Mouse (Mus musculus): ENCODE measurements around the gene Gm49321. TPM values are rescaled to one million over a fixed set of nuclear protein-coding genes. Genes with fewer than 3 reads are reported as not detected.
A peak's percentile ranks its signal among the peaks of the same experiment; 100 is the strongest.

Gene Gm49321
- polyA plus RNA-seq, 1 experiment = not detected

DNA sequence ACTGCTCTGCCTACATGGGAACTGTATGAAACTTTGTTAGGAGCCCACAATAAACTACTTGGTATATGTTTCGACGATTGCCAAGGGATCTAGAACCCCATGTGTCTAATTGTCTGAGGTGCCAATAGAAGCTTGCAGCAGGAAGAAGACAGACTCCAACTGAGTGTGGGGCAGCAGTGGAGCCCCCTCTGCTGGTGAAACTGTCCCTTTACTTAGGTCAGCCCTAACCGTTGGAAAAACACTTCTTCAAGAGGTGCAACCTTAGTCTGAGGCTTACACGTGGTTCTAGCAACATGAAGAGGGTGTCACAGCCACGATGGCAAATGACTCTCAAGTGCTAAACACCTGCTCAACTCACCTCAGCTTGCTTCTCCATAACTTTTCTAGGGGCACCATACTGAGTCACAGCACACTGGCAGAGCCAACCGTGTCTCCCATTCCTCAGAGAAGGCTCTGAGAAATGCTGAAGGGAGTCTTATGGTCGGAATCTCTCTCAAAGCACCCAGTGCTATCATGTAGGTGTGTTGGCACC is 77.4 kb downstream of the Gm49321 start:
- H3K79me2 ChIP-seq (ENCODE audit: control insufficient read depth, insufficient read depth) = no peaks in the 10 kb centered on the region
- no peaks in the 10 kb centered on the region for H3K27me3 ChIP-seq (ENCODE audit: control insufficient read depth, insufficient read depth, insufficient read length)
- H3K4me3 ChIP-seq (ENCODE audit: insufficient read depth, poor library complexity, severe bottlenecking) = no peak overlapping the region
- no peak for TF ChIP-seq MYOG (IDR thresholded peaks at IDR 0.05; ENCODE audit: control insufficient read depth, extremely low read depth, insufficient read length)
- TF ChIP-seq CTCF (IDR thresholded peaks at IDR 0.05; ENCODE audit: control insufficient read depth, insufficient read depth, insufficient read length) = peak; percentile 33
- no peaks in the 10 kb centered on the region for H3K36me3 ChIP-seq (ENCODE audit: control insufficient read depth, insufficient read depth)
- H3ac ChIP-seq (ENCODE audit: control insufficient read depth, insufficient read length, low read depth) = no peak overlapping the region
- no peaks in the 10 kb centered on the region for H3K79me3 ChIP-seq (ENCODE audit: low read depth)

DNA sequence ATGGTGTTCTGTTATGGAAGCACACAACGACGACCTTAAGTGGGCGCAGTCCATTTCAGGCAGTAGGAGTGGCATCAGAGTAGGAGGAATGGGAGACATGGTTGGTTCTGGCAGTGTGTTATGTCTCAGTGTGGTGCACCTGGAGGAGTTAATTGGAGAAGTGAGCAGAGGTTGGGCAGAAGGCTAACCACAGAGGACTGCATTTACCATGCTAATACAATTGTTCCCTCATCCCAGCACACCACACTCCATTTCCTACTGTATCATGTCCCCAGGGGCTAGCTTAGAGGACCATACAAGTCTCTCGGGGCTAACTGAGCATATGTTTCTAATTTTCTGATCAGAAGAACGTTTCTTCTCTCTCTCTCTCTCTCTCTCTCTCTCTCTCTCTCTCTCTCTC is 78.0 kb downstream of the Gm49321 start:
- H3K79me3 ChIP-seq (ENCODE audit: low read depth) = no peaks in the 10 kb centered on the region
- H3ac ChIP-seq (ENCODE audit: control insufficient read depth, insufficient read length, low read depth) = no peak overlapping the region
- no peaks in the 10 kb centered on the region for H3K36me3 ChIP-seq (ENCODE audit: control insufficient read depth, insufficient read depth)
- H3K27me3 ChIP-seq (ENCODE audit: control insufficient read depth, insufficient read depth, insufficient read length) = no peaks in the 10 kb centered on the region
- no peak overlapping the region for H3K4me3 ChIP-seq (ENCODE audit: insufficient read depth, poor library complexity, severe bottlenecking)
- no peaks in the 10 kb centered on the region for H3K79me2 ChIP-seq (ENCODE audit: control insufficient read depth, insufficient read depth)
- TF ChIP-seq FOSL1 (IDR thresholded peaks at IDR 0.05; ENCODE audit: insufficient read depth, low read length, poor library complexity, severe bottlenecking) = no peak
- no peak for TF ChIP-seq CEBPB (IDR thresholded peaks at IDR 0.05; ENCODE audit: low read depth)
- TF ChIP-seq MYOD1 (IDR thresholded peaks at IDR 0.05; ENCODE audit: control insufficient read depth, insufficient read length, low read depth) = no peak
- no peak for TF ChIP-seq MYOG (IDR thresholded peaks at IDR 0.05; ENCODE audit: control insufficient read depth, extremely low read depth, insufficient read length)
- TF ChIP-seq MAX (IDR thresholded peaks at IDR 0.05) = no peak
- TF ChIP-seq CTCF (IDR thresholded peaks at IDR 0.05; ENCODE audit: control insufficient read depth, insufficient read depth, insufficient read length) = no peak
- TF ChIP-seq USF1 (IDR thresholded peaks at IDR 0.05; ENCODE audit: low read depth) = no peak

Other genes starting within 250 kb of the Gm49321 start
- gene Hif1a, start 36.3 kb upstream of the Gm49321 start, polyA plus RNA-seq (2012; fragmentation: generic; extraction: Trizol) = 20.9 TPM
- gene Snapc1, start 26.8 kb downstream of the Gm49321 start, polyA plus RNA-seq (2012; fragmentation: generic; extraction: Trizol) = 2.5 TPM
- gene Syt16, start 60.0 kb downstream of the Gm49321 start, polyA plus RNA-seq (2012; fragmentation: generic; extraction: Trizol) = 0.01 TPM